Mouse (Mus musculus): ENCODE data around the gene Tmem95. TPM values are rescaled to one million over a fixed set of nuclear protein-coding genes. Genes with fewer than 3 reads are reported as not detected.

Gene Tmem95
- polyA plus RNA-seq, 1 experiment from 2014 or later = not detected

DNA sequence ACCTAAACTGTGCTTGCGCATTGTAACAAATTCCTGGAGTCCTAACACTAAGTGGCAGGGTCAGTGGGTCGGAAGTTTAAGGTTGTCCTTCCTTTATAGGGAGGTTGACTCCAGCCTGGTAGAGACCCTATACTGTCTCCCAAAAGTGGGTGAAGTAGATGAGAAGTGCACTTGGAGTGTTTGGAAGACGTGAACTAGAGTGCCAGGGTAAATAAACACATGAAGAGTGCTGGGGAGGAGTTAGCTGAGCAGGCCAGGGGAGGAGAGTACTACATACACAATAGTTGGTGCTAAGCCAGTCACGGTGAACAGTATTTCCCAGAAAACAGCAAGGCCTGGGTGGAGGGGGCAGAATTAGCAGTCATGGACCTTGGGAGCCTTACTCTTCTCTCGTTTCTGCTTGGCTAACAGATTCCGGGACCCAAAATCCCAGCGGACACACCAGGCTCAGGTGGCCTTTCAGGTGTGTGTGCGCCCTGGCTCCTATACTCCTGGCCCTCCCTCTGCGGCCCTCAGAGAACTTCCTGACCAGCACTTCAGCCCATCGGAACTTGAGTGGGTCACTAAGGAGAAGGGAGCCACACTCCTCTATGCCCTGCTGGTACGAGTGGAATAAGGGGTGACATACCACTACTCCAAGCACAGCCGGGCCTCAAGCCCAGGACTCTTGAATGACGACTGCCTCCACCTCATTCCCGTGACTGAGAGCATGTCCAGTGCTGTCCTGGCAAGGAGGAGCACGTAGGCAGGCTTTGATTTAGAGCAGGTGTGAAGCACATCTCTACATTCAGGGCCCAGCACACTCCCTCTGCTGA, 35.1 kb upstream of the Tmem95 start:
- peaks cover 20% of the 10 kb centered on the region for H3K4me1 ChIP-seq (ENCODE audit: control insufficient read depth, insufficient read depth, low read length)
- H3K27me3 ChIP-seq (ENCODE audit: control insufficient read depth, insufficient read depth, low read length) = no peaks in the 10 kb centered on the region
- no peak for DNase-seq (ENCODE audit: low spot score)
- peak overlapping the region; percentile 99 for H3K4me2 ChIP-seq (ENCODE audit: low read depth)
- WGBS = 76% methylated on average over 15 of the region's 15 CpGs
- H3K27ac ChIP-seq (ENCODE audit: low read depth, low read length) = 0 out of 2 replicates have a peak overlapping the region, but pooled peaks have one; percentile 24
- no peaks in the 10 kb centered on the region for H3K9me3 ChIP-seq (ENCODE audit: control insufficient read depth, low read length)
- H3K4me3 ChIP-seq (ENCODE audit: low read depth, low read length) = peak overlapping the region; percentile 85
- H3K36me3 ChIP-seq (ENCODE audit: control insufficient read depth, insufficient read depth, low read length) = peaks cover 42% of the 10 kb centered on the region
- 0 out of 2 replicates have a peak, but pooled peaks have one; percentile 17 for ATAC-seq (ENCODE audit: insufficient read depth, low FRiP score, low TSS enrichment)
- peak overlapping the region; percentile 85 for H3K9ac ChIP-seq (ENCODE audit: low read length)

- ATAC-seq (ENCODE audit: insufficient read depth, low FRiP score, low TSS enrichment) (no peak), DNase-seq (ENCODE audit: low spot score) (no peak)
- H3K36me3 ChIP-seq (ENCODE audit: control insufficient read depth, insufficient read depth, low read length) = peaks cover 46% of the 10 kb centered on the region
- peaks cover 20% of the 10 kb centered on the region for H3K4me1 ChIP-seq (ENCODE audit: control insufficient read depth, insufficient read depth, low read length)
- no peak overlapping the region for H3K9ac ChIP-seq (ENCODE audit: low read length)
- no peaks in the 10 kb centered on the region for H3K9me3 ChIP-seq (ENCODE audit: control insufficient read depth, low read length)
- no peaks in the 10 kb centered on the region for H3K27me3 ChIP-seq (ENCODE audit: control insufficient read depth, insufficient read depth, low read length)
- no peak overlapping the region for H3K27ac ChIP-seq (ENCODE audit: low read depth, low read length)
- WGBS = 93% methylated on average over 6 of the region's 6 CpGs
- no peak overlapping the region for H3K4me3 ChIP-seq (ENCODE audit: low read depth, low read length)
- H3K4me2 ChIP-seq (ENCODE audit: low read depth) = no peak overlapping the region
These were observed 33.9 kb upstream of the Tmem95 start for GRCm38 (mm10) chr11:69911701-69912100.

GRCm38 (mm10) chr11:69910781-69911560, 33.2 kb upstream of the Tmem95 start:
- no peaks in the 10 kb centered on the region for H3K9me3 ChIP-seq (ENCODE audit: control insufficient read depth, low read length)
- no peak for DNase-seq (ENCODE audit: low spot score)
- H3K36me3 ChIP-seq (ENCODE audit: control insufficient read depth, insufficient read depth, low read length) = peaks cover 48% of the 10 kb centered on the region
- 92% methylated on average over 17 of the region's 17 CpGs for WGBS
- no peak for ATAC-seq (ENCODE audit: insufficient read depth, low FRiP score, low TSS enrichment)
- H3K4me3 ChIP-seq (ENCODE audit: low read depth, low read length) = 0 out of 2 replicates have a peak overlapping the region, but pooled peaks have one; percentile 8
- H3K27me3 ChIP-seq (ENCODE audit: control insufficient read depth, insufficient read depth, low read length) = no peaks in the 10 kb centered on the region
- H3K4me2 ChIP-seq (ENCODE audit: low read depth) = no peak overlapping the region
- no peak overlapping the region for H3K9ac ChIP-seq (ENCODE audit: low read length)
- peaks cover 20% of the 10 kb centered on the region for H3K4me1 ChIP-seq (ENCODE audit: control insufficient read depth, insufficient read depth, low read length)
- H3K27ac ChIP-seq (ENCODE audit: low read depth, low read length) = no peak overlapping the region

- no peak for ATAC-seq (ENCODE audit: insufficient read depth, low FRiP score, low TSS enrichment)
- no peaks in the 10 kb centered on the region for H3K27me3 ChIP-seq (ENCODE audit: control insufficient read depth, insufficient read depth, low read length)
- H3K4me1 ChIP-seq (ENCODE audit: control insufficient read depth, insufficient read depth, low read length) = peaks cover 14% of the 10 kb centered on the region
- no peak overlapping the region for H3K4me3 ChIP-seq (ENCODE audit: low read depth, low read length)
- WGBS = 97% methylated on average over 8 of the region's 8 CpGs
- no peak overlapping the region for H3K27ac ChIP-seq (ENCODE audit: low read depth, low read length)
- no peaks in the 10 kb centered on the region for H3K9me3 ChIP-seq (ENCODE audit: control insufficient read depth, low read length)
- H3K36me3 ChIP-seq (ENCODE audit: control insufficient read depth, insufficient read depth, low read length) = peaks cover 54% of the 10 kb centered on the region
- no peak overlapping the region for H3K9ac ChIP-seq (ENCODE audit: low read length)
- no peak for DNase-seq (ENCODE audit: low spot score)
- no peak overlapping the region for H3K4me2 ChIP-seq (ENCODE audit: low read depth)
These were observed 32.4 kb upstream of the Tmem95 start for GRCm38 (mm10) chr11:69910177-69910576.

- no peak overlapping the region for H3K27ac ChIP-seq (ENCODE audit: low read depth, low read length)
- H3K4me2 ChIP-seq (ENCODE audit: low read depth) = no peak overlapping the region
- ATAC-seq (ENCODE audit: insufficient read depth, low FRiP score, low TSS enrichment) = no peak
- H3K27me3 ChIP-seq (ENCODE audit: control insufficient read depth, insufficient read depth, low read length) = no peaks in the 10 kb centered on the region
- H3K36me3 ChIP-seq (ENCODE audit: control insufficient read depth, insufficient read depth, low read length) = peaks cover 58% of the 10 kb centered on the region
- H3K4me1 ChIP-seq (ENCODE audit: control insufficient read depth, insufficient read depth, low read length) = peaks cover 5% of the 10 kb centered on the region; the same call in 1 of the 2 replicates
- no peak for DNase-seq (ENCODE audit: low spot score)
- H3K9me3 ChIP-seq (ENCODE audit: control insufficient read depth, low read length) = no peaks in the 10 kb centered on the region
- 87% methylated on average over 5 of the region's 5 CpGs for WGBS
- H3K9ac ChIP-seq (ENCODE audit: low read length) = no peak overlapping the region
- H3K4me3 ChIP-seq (ENCODE audit: low read depth, low read length) = no peak overlapping the region
These were observed 31.4 kb upstream of the Tmem95 start for GRCm38 (mm10) chr11:69909174-69909573.

DNA sequence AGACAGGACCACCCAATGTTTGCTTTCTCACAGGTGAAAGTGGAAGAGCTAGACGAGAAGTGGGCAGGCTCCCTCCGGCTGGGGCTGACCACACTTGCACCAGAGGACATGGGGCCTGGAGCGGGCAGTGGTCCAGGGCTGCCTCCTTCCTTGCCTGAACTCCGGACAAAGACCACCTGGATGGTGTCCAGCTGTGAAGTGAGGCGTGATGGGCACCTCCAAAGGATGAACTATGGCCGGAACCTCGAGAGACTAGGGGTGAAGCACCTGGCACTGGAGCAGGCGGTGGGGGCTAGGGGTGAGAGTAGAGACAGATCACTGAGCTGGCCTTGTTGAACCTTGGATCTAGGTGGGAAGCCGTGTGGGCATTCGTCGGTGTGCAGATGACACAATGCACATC, 30.8 kb upstream of the Tmem95 start:
- DNase-seq (ENCODE audit: low spot score) (no peak), ATAC-seq (ENCODE audit: insufficient read depth, low FRiP score, low TSS enrichment) (no peak)
- Histone ChIP-seq H3K4me1 (ENCODE audit: control insufficient read depth, insufficient read depth, low read length) (peaks cover 5% of the 10 kb centered on the region; the same call in 1 of the 2 replicates), H3K27me3 (ENCODE audit: control insufficient read depth, insufficient read depth, low read length) (no peaks in the 10 kb centered on the region), H3K9ac (ENCODE audit: low read length) (no peak overlapping the region), H3K27ac (ENCODE audit: low read depth, low read length) (no peak overlapping the region), H3K9me3 (ENCODE audit: control insufficient read depth, low read length) (no peaks in the 10 kb centered on the region), H3K4me2 (ENCODE audit: low read depth) (no peak overlapping the region), H3K36me3 (ENCODE audit: control insufficient read depth, insufficient read depth, low read length) (peaks cover 58% of the 10 kb centered on the region), H3K4me3 (ENCODE audit: low read depth, low read length) (no peak overlapping the region)
- WGBS = 95% methylated on average over 11 of the region's 11 CpGs

DNA sequence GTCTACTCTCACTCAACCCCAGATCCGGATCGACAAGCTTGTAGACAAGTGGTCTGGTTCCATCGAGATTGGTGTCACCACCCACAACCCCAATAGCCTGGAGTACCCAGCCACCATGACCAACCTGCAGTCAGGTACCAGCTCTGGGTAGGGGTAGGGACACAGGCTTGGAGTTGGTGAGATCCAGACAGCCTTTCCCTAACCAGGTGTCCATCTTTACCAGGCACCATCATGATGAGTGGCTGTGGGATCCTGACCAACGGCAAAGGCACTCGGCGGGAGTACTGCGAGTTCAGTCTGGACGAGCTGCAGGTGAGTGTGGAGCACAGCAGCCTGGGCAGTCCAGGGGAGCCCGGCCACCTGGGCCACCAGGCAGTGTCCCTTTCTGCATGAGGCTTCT, 26.5 kb upstream of the Tmem95 start:
- 95% methylated on average over 9 of the region's 9 CpGs for WGBS
- H3K36me3 ChIP-seq (ENCODE audit: control insufficient read depth, insufficient read depth, low read length) = peaks cover 39% of the 10 kb centered on the region
- H3K27me3 ChIP-seq (ENCODE audit: control insufficient read depth, insufficient read depth, low read length) = no peaks in the 10 kb centered on the region

GRCm38 (mm10) chr11:69902972-69903371, 25.2 kb upstream of the Tmem95 start:
- peaks cover 31% of the 10 kb centered on the region for H3K36me3 ChIP-seq (ENCODE audit: control insufficient read depth, insufficient read depth, low read length)
- no peak for ATAC-seq (ENCODE audit: insufficient read depth, low FRiP score, low TSS enrichment)
- H3K27me3 ChIP-seq (ENCODE audit: control insufficient read depth, insufficient read depth, low read length) = no peaks in the 10 kb centered on the region
- H3K4me2 ChIP-seq (ENCODE audit: low read depth) = peak overlapping the region; percentile 98
- no peaks in the 10 kb centered on the region for H3K9me3 ChIP-seq (ENCODE audit: control insufficient read depth, low read length)
- 90% methylated on average over 13 of the region's 13 CpGs for WGBS
- peak overlapping the region; percentile 96; the same call in 1 of the 2 replicates for H3K4me3 ChIP-seq (ENCODE audit: low read depth, low read length)
- H3K4me1 ChIP-seq (ENCODE audit: control insufficient read depth, insufficient read depth, low read length) = peaks cover 10% of the 10 kb centered on the region
- no peak overlapping the region for H3K27ac ChIP-seq (ENCODE audit: low read depth, low read length)
- 0 out of 2 replicates have a peak overlapping the region, but pooled peaks have one; percentile 98 for H3K9ac ChIP-seq (ENCODE audit: low read length)
- DNase-seq (ENCODE audit: low spot score) = no peak

More for the DNA sequence above, 26.5 kb upstream of the Tmem95 start:
- no peak for ATAC-seq (ENCODE audit: insufficient read depth, low FRiP score, low TSS enrichment)
- peaks cover 10% of the 10 kb centered on the region for H3K4me1 ChIP-seq (ENCODE audit: control insufficient read depth, insufficient read depth, low read length)
- no peak overlapping the region for H3K4me3 ChIP-seq (ENCODE audit: low read depth, low read length)
- H3K27ac ChIP-seq (ENCODE audit: low read depth, low read length) = no peak overlapping the region
- H3K9me3 ChIP-seq (ENCODE audit: control insufficient read depth, low read length) = no peaks in the 10 kb centered on the region
- no peak overlapping the region for H3K9ac ChIP-seq (ENCODE audit: low read length)
- H3K4me2 ChIP-seq (ENCODE audit: low read depth) = no peak overlapping the region
- DNase-seq (ENCODE audit: low spot score) = no peak
